Mouse (Mus musculus): ENCODE data around the gene Arhgef1. TPM values are rescaled to one million over a fixed set of nuclear protein-coding genes. Genes with fewer than 3 reads are reported as not detected.

Arhgef1 gene
- total and polyA plus RNA-seq, 3 experiments: 17.8 to 128 (median 37.8) TPM

GRCm38 (mm10) chr7:24901842-24902241 lies 870 bp upstream of the Arhgef1 start (continued):
- TF ChIP-seq JUN (IDR thresholded peaks at IDR 0.05; ENCODE audit: insufficient read depth, low read depth, low read length): no peak
- TF ChIP-seq KAT2A (IDR thresholded peaks at IDR 0.05; ENCODE audit: insufficient replicate concordance, low read length): no peak
- no peak; the same call in none of the 2 replicates for TF ChIP-seq ETS1 (conservative IDR thresholded peaks at IDR 0.05; ENCODE audit: low read depth, low read length)
- TF ChIP-seq GABPA (IDR thresholded peaks at IDR 0.05; ENCODE audit: insufficient replicate concordance, low read depth, low read length): no peak
- no peak for TF ChIP-seq USF1 (IDR thresholded peaks at IDR 0.05; ENCODE audit: low read depth, low read length)
- TF ChIP-seq CHD2 (IDR thresholded peaks at IDR 0.05; ENCODE audit: low read length): peak; percentile 83
- TF ChIP-seq ZMIZ1 (IDR thresholded peaks at IDR 0.05; ENCODE audit: low read depth, low read length): no peak

GRCm38 (mm10) chr7:24902264-24902629 lies 465 bp upstream of the Arhgef1 start:
- DNase-seq (ENCODE audit: extremely low read depth): no peak
- dilution Hi-C loops (cut with MboI; ENCODE audit: extremely low pct_ligation_motif_present, extremely low pct_unique_long_range_greater_than_20kb, low sequenced_read_pairs): no loop called here
- in situ Hi-C loops (cut with MboI; ENCODE audit: low pct_ligation_motif_present, low pct_unique_long_range_greater_than_20kb, low sequenced_read_pairs): loop anchor here (10.0 kb wide), 1 partner anchor 47 kb away; no protein-coding TSS in a partner anchor

GRCm38 (mm10) chr7:24903444-24903825 lies 723 bp downstream of the Arhgef1 start:
- no peak for DNase-seq (ENCODE audit: extremely low read depth)
- TF ChIP-seq POLR2AphosphoS2 (IDR thresholded peaks at IDR 0.05; ENCODE audit: low read depth, low read length): 0 out of 2 replicates have a peak, but pooled peaks have one; percentile 10
- no peak for TF ChIP-seq CHD1 (IDR thresholded peaks at IDR 0.05; ENCODE audit: low read depth, low read length)
- no peak for TF ChIP-seq ZC3H11A (IDR thresholded peaks at IDR 0.05; ENCODE audit: low read depth, low read length)
- no peak for TF ChIP-seq RCOR1 (conservative IDR thresholded peaks at IDR 0.05; ENCODE audit: low read depth, low read length)
- in situ Hi-C loops (cut with MboI; ENCODE audit: low pct_ligation_motif_present, low pct_unique_long_range_greater_than_20kb, low sequenced_read_pairs) (loop anchor here (10.0 kb wide), 1 partner anchor 49 kb away; no protein-coding TSS in a partner anchor), dilution Hi-C loops (cut with MboI; ENCODE audit: extremely low pct_ligation_motif_present, extremely low pct_unique_long_range_greater_than_20kb, low sequenced_read_pairs) (no loop called here)
- H3K4me2 ChIP-seq (ENCODE audit: insufficient read depth, low read depth, poor library complexity, severe bottlenecking): peak overlapping the region; percentile 63
- H3K79me2 ChIP-seq (replicated peaks; ENCODE audit: control insufficient read depth, extremely low read depth, insufficient read depth, poor library complexity, severe bottlenecking): peaks cover 39% of the 10 kb centered on the region
- no peaks in the 10 kb centered on the region for H3K27me3 ChIP-seq (replicated peaks)
- peaks cover 37 to 58% of the 10 kb centered on the region in 2 experiments for H3K36me3 ChIP-seq (replicated peaks in 1 of 2; ENCODE audit: control insufficient read depth in 1 of 2, insufficient read depth in 1 of 2, low read length in 1 of 2)
- peak overlapping the region; percentile 75 to 95 (median 77) for H3K4me3 ChIP-seq (replicated peaks in 1 of 3; ENCODE audit: low read depth in 2 of 3, low read length in 2 of 3, poor library complexity in 1 of 3)
- no peaks in the 10 kb centered on the region for H3K9me3 ChIP-seq (replicated peaks; ENCODE audit: low read length)
- H3K4me1 ChIP-seq (ENCODE audit: control insufficient read depth in 1 of 2, insufficient read depth in 2 of 2): peaks cover 21 to 53% of the 10 kb centered on the region in 2 experiments
- H3K27ac ChIP-seq (ENCODE audit: insufficient read depth, low read depth): peak overlapping the region; percentile 97; the same call in 1 of the 2 replicates
- H3K9ac ChIP-seq (ENCODE audit: insufficient read depth, low read depth): peak overlapping the region; percentile 98

More at GRCm38 (mm10) chr7:24902264-24902629, 465 bp upstream of the Arhgef1 start:
- TF ChIP-seq USF2 (conservative IDR thresholded peaks at IDR 0.05; ENCODE audit: low read depth, low read length): no peak
- TF ChIP-seq KAT2A (IDR thresholded peaks at IDR 0.05; ENCODE audit: insufficient replicate concordance, low read length): 0 out of 2 replicates have a peak, but pooled peaks have one; percentile 46
- TF ChIP-seq ZC3H11A (IDR thresholded peaks at IDR 0.05; ENCODE audit: low read depth, low read length): no peak
- TF ChIP-seq JUN (IDR thresholded peaks at IDR 0.05; ENCODE audit: insufficient read depth, low read depth, low read length): no peak
- Histone ChIP-seq H3K27me3 (replicated peaks) (no peaks in the 10 kb centered on the region), H3K79me2 (replicated peaks; ENCODE audit: control insufficient read depth, extremely low read depth, insufficient read depth, poor library complexity, severe bottlenecking) (peaks cover 43% of the 10 kb centered on the region), H3K4me1 (ENCODE audit: control insufficient read depth in 1 of 2, insufficient read depth in 2 of 2) (peaks cover 21 to 47% of the 10 kb centered on the region in 2 experiments), H3K9me3 (replicated peaks; ENCODE audit: low read length) (no peaks in the 10 kb centered on the region), H3K4me3 (replicated peaks in 1 of 3; ENCODE audit: low read depth in 2 of 3, low read length in 2 of 3, poor library complexity in 1 of 3) (peak overlapping the region; percentile 40 to 77 (median 75)), H3K27ac (ENCODE audit: insufficient read depth, low read depth) (peak overlapping the region; percentile 97), H3K36me3 (replicated peaks in 1 of 2; ENCODE audit: control insufficient read depth in 1 of 2, insufficient read depth in 1 of 2, low read length in 1 of 2) (peaks cover 25 to 46% of the 10 kb centered on the region in 2 experiments), H3K9ac (ENCODE audit: insufficient read depth, low read depth) (peak overlapping the region; percentile 98), H3K4me2 (ENCODE audit: insufficient read depth, low read depth, poor library complexity, severe bottlenecking) (peak overlapping the region; percentile 63)

All from CH12.LX (cell line).